Mouse (Mus musculus) MEL (cell line): ENCODE results near the gene Zmynd10.

Source experiments
- CTCF ChIP-seq, 3 experiments: IDR thresholded peaks in 2 of 3; conservative IDR thresholded peaks in 1 of 3; 2 replicates each; pipeline ENCODE4 v1.5.1; 2011 to 2012; ENCODE audit warnings: low read length in 3 of 3, low read depth in 2 of 3, mild to moderate bottlenecking in 2 of 3, improper control_type of control experiment in 1 of 3, inconsistent platforms in 1 of 3, mixed read lengths in 1 of 3, moderate library complexity in 1 of 3; ENCODE audit not compliant: control insufficient read depth in 1 of 3, insufficient read depth in 1 of 3, poor library complexity in 1 of 3, severe bottlenecking in 1 of 3
- HCFC1 ChIP-seq: IDR thresholded peaks from 2 replicates; pipeline ENCODE4 v1.6.1; 2012; ENCODE audit warnings: low read depth, mild to moderate bottlenecking, inconsistent platforms, low read length, improper control_type of control experiment, moderate library complexity
- MEF2A ChIP-seq: IDR thresholded peaks from 2 replicates; pipeline ENCODE4 v1.6.1; 2014; ENCODE audit warnings: low read depth, mild to moderate bottlenecking, inconsistent platforms, low read length, improper control_type of control experiment; ENCODE audit not compliant: poor library complexity, insufficient replicate concordance, severe bottlenecking; ENCODE audit errors: extremely low read depth
- POLR2A ChIP-seq, 2 experiments: IDR thresholded peaks; 2 replicates each; pipeline ENCODE4 v1.6.1; 2011 to 2012; ENCODE audit warnings: low read length in 2 of 2, mild to moderate bottlenecking in 2 of 2, control low read depth in 1 of 2, improper control_type of control experiment in 1 of 2, low read depth in 1 of 2, moderate library complexity in 1 of 2; ENCODE audit not compliant: control insufficient read depth in 1 of 2, insufficient read depth in 1 of 2, poor library complexity in 1 of 2

- TF ChIP-seq HCFC1 (no peak), CTCF (IDR thresholded peaks at IDR 0.05 in 2 of 3, conservative IDR thresholded peaks at IDR 0.05 in 1 of 3; ENCODE audit: control insufficient read depth in 1 of 3, insufficient read depth in 1 of 3, low read depth in 2 of 3, low read length in 3 of 3, poor library complexity in 1 of 3, severe bottlenecking in 1 of 3) (no peak), POLR2A (IDR thresholded peaks at IDR 0.05; ENCODE audit: control insufficient read depth in 1 of 2, insufficient read depth in 1 of 2, low read depth in 1 of 2, low read length in 2 of 2, poor library complexity in 1 of 2) (no peak), MEF2A (no peak)
Measured at GRCm38 (mm10) chr9:107504662-107505537, 42.2 kb upstream of the Zmynd10 start.
